Mouse (Mus musculus) spleen, adult 12 weeks (tissue): ENCODE measurements around the gene Nin.

Experiments
- DNase-seq: peaks from one replicate; pipeline ENCODE4 v3.0.0; 2022; ENCODE audit warnings: low spot score

The Nin gene

GRCm38 (mm10) chr12:70015936-70016335 lies 97.6 kb downstream of the Nin start:
- no peak for DNase-seq

- DNase-seq, result no peak
Measured at GRCm38 (mm10) chr12:70011681-70012080, 101.8 kb downstream of the Nin start.

DNA sequence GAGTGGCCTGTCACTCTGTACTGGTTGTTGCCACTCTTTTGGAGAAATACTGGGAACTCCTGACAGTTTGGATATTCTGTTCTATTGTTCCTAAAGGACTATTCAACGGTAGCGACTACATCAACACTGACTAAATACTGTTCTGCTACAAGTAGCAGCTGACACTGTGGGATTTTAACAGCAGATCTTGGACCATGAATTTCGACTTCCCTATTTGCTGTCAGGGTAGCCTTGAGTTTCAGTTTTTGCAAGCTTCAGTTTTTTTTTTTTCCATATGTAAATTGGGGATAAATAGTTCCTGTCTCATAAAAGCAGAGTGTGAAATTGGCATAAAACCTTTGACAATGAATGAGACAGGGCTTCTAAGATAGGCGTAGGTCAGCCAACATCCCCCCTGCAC lies 103.2 kb downstream of the Nin start:
- no peak for DNase-seq

DNA sequence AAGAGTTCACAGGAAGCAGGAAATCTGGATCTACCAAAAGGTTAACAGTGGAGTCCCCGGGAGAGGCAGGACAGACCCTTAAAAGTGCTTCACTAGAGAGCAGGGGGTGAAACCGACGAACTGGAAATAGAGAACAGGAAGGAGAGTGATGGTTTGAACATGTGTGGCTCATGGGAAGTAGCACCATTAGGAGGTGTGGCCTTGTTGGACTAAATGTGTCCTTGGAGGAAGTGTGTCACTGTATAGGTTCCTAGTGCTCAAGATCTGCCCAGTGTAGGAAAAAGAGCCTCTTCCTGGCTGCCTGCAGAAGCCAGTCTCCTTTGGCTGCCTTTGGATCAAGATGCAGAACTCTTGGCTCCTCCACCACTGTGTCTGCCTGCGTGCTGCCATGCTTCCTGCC lies 108.4 kb downstream of the Nin start:
- no peak for DNase-seq

DNA sequence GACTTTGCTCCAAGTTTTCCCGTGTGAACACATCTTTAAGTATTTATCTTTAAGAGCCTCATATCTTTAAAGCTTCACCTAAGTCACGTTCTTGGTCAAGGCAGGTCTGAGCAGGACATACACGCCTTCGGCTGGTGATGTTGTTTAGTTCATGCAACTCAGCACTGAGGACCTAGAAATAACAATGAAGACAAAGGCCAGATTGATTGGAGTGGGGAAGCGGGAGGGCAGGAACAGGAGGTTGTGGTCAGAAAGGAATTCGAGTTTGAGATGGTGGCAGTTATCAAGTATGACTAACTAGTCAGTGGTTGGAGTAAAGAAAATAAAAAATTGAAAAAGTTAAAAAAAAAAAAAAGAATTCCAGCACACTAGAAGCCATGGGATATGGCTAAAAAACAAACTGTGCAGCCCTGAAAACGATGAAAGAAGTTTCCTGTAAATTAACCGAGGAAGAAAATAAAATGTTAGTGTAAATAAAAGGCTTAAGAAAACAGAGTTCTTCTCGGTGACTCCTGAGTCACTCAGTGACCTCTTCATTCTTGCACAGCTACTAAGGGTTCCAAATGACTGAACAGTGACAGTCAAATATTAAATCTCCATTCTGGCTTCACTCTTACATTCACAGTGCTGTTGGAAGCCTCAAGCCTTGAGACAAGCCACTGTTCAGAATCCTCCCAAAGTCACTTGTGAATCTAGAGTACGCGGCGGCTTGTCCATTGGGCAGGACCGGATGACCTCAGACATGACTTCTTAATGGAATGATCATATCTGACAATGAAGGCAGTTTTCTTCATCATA lies 115.1 kb downstream of the Nin start:
- DNase-seq, result no peak

DNA sequence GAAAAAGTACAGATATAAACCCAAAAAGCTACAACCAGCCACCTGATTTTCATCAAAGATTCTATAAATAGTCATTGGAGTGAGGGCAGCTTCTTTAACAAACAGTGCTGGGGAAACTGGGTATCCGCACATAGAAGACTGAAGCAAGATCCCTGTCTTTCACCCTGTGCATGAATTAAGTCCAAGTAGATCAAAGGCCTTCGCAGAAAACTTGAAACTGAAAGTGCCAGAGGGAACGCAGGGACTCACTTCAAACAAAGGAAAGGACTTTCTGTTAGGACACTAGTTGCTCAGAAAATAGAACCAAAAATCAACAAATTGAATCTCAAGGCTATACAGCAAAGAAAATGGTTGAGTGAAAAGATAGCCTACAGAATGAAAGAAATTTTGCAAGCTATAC lies 118.1 kb downstream of the Nin start:
- DNase-seq, result no peak

GRCm38 (mm10) chr12:69986786-69987497 lies 126.6 kb downstream of the Nin start, which contains the start of gene Sav1:
Sav1 (minus strand) TSS chr12:69987002.
- peak; percentile 90 for DNase-seq

- no peak for DNase-seq
Measured at GRCm38 (mm10) chr12:69986241-69986762, 127.2 kb downstream of the Nin start.

GRCm38 (mm10) chr12:69985546-69985945 lies 128.0 kb downstream of the Nin start:
- no peak for DNase-seq

GRCm38 (mm10) chr12:69982874-69983273 lies 130.6 kb downstream of the Nin start:
- no peak for DNase-seq

DNA sequence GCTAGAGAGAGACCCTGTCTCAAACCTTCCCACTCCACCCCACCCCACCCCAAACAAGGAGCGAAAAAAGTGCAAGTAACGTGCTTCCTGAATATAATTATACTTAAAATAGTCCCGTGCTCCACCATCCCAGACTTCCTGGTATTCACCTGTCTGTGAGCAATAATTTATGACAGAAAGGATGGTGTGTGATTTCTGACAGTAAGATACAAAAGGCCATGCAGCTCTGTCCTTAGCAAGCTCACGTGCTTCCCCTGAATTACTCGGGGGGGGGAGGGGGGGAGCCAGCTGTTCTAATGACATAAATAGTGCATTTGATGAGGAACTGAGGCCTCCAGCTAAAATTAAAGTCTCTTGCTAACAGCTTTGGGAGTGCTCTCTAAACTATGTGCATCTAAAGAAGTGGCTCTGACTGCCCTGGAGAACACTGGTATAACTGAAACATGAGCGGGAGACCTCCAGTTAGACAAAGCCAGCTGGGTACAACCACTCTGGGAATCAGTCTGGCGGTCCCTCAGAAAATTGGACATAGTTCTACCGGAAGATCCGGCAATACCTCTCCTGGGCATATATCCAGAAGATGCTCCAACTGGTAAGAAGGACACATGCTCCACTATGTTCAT lies 136.0 kb downstream of the Nin start:
- no peak for DNase-seq

GRCm38 (mm10) chr12:69976688-69977087 lies 136.8 kb downstream of the Nin start:
- DNase-seq, result no peak

DNA sequence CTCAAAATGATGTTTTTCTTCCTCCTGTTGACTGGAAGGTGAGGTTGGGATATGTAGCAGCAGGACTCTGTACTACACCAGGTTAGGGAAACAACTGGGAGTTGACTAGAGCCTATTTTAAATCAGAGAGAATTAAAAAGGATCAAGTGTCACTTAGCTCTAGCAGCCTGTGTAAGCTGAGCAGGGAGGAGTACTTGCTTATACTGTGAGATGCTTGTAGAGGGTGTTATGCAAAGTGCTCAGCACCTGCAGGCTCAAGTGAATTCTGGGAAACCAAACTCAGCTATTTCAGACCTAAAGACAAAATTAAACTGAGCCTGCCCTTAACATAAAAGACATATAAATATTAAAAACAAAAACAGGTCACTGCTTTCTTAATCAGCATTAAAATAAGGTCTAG lies 139.9 kb downstream of the Nin start:
- DNase-seq, result no peak

- DNase-seq, result no peak
Measured at GRCm38 (mm10) chr12:69968154-69968553, 145.4 kb downstream of the Nin start.

- DNase-seq, result no peak
Measured at GRCm38 (mm10) chr12:69967112-69967511, 146.4 kb downstream of the Nin start.

DNA sequence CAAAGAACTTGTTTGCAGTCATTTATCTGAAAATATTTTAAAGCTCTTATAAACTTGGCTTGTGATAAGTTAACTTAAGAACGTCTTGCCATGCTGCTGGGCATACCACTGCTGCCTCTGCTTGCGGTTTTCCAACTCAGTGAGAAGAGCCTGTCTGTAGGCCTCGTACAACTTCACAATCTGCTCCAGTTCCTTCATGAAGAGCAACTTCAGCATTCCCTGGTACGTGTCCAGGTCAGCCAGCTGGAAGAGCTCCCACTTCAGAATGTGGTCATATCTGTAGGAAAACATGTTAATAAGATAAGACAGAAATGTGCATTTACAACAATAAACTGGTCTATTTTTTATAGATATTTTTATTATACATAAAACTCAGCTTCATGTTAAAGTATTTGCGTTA lies 147.4 kb downstream of the Nin start:
- DNase-seq, result no peak

- no peak for DNase-seq
Measured at GRCm38 (mm10) chr12:69965644-69966043, 147.9 kb downstream of the Nin start.

DNA sequence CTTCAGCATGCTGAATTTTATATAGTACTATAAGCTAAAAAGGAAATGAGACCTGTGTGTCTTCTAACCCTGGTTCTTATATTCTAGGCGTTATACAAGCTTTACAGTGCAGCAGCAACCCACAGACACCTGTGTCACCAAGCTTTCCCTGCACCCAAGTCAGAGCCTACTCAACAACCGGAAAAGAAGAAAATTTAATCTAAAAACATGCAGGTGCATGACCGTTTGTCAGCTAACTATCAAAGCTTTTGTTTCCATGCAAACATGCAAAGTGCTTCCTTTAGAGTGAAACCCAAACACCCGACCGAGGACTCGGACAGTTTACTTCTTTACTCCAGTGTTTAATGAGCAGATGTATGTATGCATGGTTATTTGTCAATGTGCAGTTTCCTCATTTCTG lies 150.4 kb downstream of the Nin start:
- DNase-seq, result no peak

GRCm38 (mm10) chr12:69962468-69962867 lies 151.0 kb downstream of the Nin start:
- peak; percentile 47 for DNase-seq
